Mouse (Mus musculus) testis, adult 2 months (tissue): Measurements from ENCODE around the gene Trappc3l.

Experiments used
- CTCF ChIP-seq: fragments of 200-500 bp; IDR thresholded peaks from 2 replicates; pipeline ENCODE4 v1.5.1; 2012; ENCODE audit warnings: low read depth, mild to moderate bottlenecking, inconsistent platforms, low read length, moderate library complexity; ENCODE audit not compliant: control insufficient read depth, insufficient read depth, insufficient replicate concordance
- POLR2A ChIP-seq: fragments of 200-500 bp; IDR thresholded peaks from 2 replicates; pipeline ENCODE4 v1.6.1; 2012; ENCODE audit warnings: low read depth, mild to moderate bottlenecking, inconsistent platforms, low read length, moderate library complexity; ENCODE audit not compliant: control insufficient read depth

- TF ChIP-seq CTCF (no peak), POLR2A (no peak)
These were observed 24.2 kb upstream of the Trappc3l start for GRCm38 (mm10) chr10:34013241-34013640.
